Mouse (Mus musculus): ENCODE measurements around the gene Stat4.

The Stat4 gene

DNA sequence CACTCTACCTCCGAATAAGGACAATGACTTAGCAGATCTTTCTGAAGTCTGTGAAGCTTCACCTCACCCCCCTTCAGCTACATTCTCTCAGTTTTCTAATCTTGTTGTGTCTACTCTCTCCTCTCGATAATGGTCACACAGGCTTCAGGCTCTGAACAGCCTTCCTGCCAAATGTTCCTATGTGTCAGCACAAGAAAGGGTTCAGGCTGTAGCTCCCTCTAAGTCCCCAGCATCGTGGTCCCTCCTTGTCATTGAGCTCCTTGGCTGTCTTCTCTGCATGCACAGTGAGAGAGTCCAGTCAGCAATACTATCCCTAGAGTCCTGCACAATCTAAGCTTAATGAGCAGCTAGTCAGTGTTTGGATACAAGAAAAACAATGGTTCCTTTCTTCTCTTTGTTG, 124.3 kb downstream of the Stat4 start:
- no peak for DNase-seq

DNA sequence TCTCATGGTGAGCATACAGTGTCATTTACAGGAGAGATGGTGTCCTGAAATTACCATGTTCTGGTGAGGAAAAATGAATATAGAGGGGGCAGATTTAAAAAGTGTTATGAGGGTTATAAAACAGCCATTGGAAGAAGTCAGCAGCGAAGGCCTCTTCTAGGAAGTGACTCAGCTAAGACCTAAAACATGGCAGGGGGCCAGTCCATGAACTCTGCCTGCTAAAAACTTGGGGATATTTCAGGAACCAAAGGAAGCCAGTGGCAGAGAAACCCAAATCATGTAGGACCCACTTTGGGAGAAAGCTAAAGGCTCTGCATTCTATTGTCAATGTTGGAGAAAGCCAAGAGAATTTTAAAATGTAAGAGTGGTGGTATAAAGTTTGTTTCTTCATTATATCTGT, 125.4 kb downstream of the Stat4 start:
- DNase-seq: no peak

GRCm38 (mm10) chr1:52113067-52113665, 126.2 kb downstream of the Stat4 start:
- DNase-seq: no peak

DNA sequence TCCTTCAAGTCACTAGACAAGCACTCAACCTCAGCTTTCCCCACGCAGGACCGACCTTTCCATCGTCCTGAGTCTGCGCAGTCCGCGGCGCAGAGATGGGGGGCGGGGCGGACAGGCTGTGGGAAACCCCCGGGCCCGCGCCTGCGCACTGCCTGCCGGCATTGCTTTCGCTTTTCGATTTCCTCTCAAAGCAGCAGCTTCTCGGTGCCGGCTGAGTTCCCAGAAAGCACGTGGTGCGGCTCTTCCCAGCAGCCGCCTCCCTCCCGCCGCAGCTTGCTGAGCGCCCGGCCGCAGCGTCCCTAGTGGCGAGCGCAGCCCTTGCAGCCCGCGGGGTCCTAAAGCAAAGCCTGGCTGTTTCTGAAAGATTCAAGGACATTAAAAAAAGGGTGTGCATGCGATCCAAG, 126.7 kb downstream of the Stat4 start:
- peak; percentile 98 for DNase-seq

DNA sequence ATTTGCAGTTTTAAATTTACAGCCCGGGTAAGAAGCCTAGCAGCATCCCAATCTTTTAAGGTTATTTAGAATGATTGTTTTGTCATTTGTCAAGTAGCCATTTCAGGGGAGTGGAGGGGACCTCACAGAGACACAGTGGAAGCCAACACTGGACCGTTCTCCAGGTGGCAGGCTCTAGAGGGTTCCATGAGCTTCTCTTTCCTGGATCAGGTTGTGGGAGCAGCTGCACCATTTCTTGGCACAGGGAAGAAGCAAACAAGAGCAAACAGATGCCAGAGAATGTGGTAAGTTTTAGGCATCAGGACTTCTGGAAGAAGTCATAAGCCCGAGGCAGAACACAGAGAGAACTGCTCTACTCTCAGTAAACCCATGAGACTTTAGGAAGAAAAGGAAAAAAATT, 129.5 kb downstream of the Stat4 start:
- peak; percentile 19 for DNase-seq

DNA sequence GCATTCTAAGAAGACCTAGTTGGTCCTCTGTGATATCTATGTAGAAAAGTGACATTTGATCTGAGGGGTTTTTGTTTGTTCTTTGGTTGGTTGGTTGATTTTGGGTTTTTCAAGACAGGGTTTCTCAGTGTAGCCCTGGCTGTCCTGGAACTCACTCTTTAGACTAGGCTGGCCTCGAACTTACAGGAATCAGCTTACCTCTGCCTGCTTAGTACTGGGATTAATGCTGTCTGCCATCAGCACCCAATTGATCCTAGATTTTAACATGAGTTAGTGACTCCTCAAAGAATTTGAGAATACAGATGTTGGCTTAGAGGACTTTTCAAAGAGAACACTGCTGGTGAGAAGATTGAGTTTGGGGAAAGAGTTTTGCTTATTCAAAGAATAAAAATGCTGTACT, 130.8 kb downstream of the Stat4 start:
- no peak for DNase-seq

GRCm38 (mm10) chr1:52118860-52119591, 132.1 kb downstream of the Stat4 start, which contains the start of gene Stat1:
Gene Stat1, plus strand, starts transcription at chr1:52119440.
- DNase-seq: peak; percentile 91

GRCm38 (mm10) chr1:52119691-52120090, 132.7 kb downstream of the Stat4 start:
- peak; percentile 21 for DNase-seq

GRCm38 (mm10) chr1:52120191-52120590, 133.2 kb downstream of the Stat4 start:
- DNase-seq: no peak

DNA sequence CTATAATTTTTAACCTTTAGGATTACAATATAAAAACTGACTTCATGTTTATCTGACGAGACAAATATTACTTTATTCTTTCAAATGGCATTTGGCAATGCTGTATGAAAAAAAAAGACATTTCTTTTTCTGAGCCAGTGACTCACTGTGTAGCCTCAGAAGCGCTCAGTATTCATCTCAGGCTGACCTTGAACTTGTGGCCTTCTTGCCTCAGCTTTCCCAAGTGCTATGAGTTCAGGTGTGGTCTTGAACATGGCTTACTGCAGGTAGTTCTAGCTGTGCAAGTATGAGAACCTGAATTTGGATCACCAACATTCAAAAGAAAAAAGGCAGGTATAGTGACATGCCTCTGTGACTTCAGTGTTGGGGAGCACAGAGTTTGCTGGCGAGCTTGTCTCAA, 134.1 kb downstream of the Stat4 start:
- no peak for DNase-seq

DNA sequence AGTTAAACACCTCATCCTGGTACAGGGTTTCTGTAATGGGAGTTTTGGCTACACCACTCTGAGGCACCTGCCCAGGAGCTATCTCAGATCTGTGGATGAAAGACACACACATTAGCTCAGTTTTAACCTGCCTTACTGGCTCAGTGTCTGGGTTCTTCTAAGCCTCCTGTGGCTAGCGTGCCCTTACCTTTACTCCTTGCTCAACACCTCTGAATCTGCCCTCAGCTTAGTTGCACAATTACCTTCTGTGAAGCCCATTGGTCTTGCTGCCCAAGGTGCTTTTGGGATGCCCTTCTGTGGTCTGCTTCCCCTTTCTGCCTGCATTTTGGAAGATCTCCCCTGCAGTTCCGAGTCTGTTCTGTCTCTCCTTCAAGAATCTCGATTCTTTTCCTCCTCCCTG, 137.9 kb downstream of the Stat4 start:
- DNase-seq: no peak

DNA sequence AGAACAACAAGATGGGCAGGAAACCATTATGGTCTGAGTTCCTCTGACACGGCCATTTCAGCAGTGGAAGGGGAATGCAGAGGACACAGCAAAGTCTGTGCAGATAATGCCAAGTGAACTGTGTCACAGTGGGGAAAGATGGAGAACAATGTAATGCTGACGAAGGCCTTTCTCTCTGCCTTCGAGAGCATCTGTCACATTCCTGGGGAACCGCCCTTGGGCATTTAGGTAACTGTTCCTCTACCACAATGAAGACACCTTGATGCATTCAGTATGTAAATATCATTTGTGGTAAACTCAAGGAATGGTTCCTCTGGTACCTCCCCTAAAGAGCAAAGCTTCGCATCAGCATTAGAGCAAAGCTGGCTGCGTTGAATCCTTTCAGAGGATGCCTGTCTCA, 140.4 kb downstream of the Stat4 start:
- no peak for DNase-seq

- DNase-seq: no peak
Measured at GRCm38 (mm10) chr1:52129794-52130193, 142.8 kb downstream of the Stat4 start.

DNA sequence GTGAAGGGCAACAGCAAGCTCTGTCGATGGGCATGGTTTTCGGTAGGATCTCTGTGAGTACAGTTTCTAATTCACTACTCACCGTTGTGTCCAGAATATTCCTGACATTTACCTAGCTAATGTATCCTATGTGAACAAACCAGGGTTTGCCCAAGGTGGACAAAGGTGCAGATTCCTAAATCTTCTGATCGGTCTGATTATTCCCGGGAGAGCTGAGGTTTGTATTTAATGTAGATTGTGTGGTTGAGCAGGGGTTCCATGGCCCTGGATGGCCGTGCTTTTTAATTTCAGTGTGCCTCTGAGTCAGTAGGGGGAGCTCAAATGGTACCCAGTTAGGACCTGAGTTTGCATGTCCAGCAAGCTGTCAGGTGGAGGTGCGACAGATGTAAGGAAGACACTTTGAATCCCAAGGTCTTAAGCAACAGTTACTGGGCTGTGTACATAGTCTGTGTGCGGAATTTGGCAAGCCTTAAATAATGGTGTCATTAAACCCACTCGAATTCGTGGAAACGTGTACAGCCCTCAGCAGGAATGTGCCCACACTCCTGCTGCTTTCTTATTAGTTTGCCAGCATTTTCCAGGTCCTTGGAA, 144.9 kb downstream of the Stat4 start:
- no peak for DNase-seq

- DNase-seq: no peak
Measured at GRCm38 (mm10) chr1:52133254-52133653, 146.3 kb downstream of the Stat4 start.

DNA sequence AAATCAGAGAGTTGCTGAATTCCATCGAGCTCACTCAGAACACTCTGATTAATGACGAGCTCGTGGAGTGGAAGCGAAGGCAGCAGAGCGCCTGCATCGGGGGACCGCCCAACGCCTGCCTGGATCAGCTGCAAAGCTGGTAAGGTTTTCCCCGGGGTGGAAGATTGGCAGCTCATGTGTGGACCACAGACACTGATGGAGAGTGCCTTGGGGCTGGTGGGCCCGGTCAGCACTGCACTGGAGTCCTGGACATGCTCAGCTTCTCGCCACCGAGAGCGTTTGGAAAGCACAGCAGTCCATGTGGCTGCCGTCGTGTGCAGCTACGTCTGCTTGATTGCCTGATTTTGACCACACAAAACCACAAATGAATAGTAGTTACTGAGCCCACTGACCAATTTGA, 150.3 kb downstream of the Stat4 start:
- no peak for DNase-seq

GRCm38 (mm10) chr1:52140534-52140933, 153.6 kb downstream of the Stat4 start:
- no peak for DNase-seq

- peak; percentile 39 for DNase-seq
Measured at GRCm38 (mm10) chr1:52141482-52141881, 154.5 kb downstream of the Stat4 start.

DNA sequence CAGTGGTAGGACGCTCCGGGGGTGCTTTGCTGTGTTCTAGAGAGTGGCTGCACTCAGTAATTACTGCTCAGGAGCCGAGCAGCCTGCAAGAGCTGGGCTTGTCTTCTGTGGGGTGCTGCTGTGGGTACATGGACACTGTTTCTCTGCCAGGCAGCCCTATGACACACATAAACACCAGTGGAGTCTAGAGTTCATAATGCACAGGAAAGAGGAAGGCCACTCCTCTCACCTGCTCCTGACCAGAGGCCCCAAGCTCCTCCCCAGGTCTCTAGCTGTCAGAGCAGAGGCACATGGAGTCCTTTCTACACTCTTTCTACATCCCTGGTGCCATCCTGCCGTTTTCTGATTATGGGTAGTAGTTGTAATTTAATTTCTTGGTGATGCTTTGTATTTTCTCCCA, 155.2 kb downstream of the Stat4 start:
- DNase-seq: no peak

- no peak for DNase-seq
Measured at GRCm38 (mm10) chr1:52143191-52143590, 156.2 kb downstream of the Stat4 start.

GRCm38 (mm10) chr1:52143596-52144156, 156.7 kb downstream of the Stat4 start:
- DNase-seq: no peak

DNA sequence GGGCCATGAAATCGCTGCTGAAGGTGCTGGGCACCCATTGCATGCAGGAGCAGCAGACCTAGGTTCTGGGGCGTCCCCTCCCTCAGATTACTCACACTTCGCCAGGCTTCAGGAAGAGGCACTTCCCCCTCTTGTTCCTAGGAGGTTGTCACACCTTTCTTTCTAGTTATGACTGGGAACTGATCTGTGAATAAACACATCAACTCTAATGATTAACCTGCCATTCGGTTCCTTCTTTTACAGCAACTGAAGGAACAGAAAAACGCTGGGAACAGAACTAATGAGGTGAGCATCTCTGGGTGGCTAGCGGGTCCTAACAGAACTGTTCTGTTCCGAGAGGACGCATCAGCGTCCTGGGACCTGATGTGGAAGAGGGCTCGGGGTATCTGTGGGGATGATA, 158.0 kb downstream of the Stat4 start:
- DNase-seq: no peak

GRCm38 (mm10) chr1:52146214-52146970, 159.4 kb downstream of the Stat4 start:
- peak; percentile 44 for DNase-seq
